Mouse (Mus musculus) kidney, postnatal 0 days (tissue): ENCODE measurements around the gene Ywhab. TPM values are rescaled to one million over a fixed set of nuclear protein-coding genes. Genes with fewer than 3 reads are reported as not detected.
A peak's percentile ranks its signal among the peaks of the same experiment; 100 is the strongest.

Experiments
- ATAC-seq: fragments of 200-750 bp; cut with Nextera tagmentation; replicated peaks from 2 replicates; pipeline ENCODE4 v1.8.0; 2017; ENCODE audit warnings: low read depth, moderate number of reproducible peaks, moderate TSS enrichment, moderate library complexity; ENCODE audit not compliant: low FRiP score
- DNase-seq: peaks from one replicate; pipeline ENCODE4 v3.0.0-alpha.2; 2016; ENCODE audit warnings: low spot score
- H3K27ac ChIP-seq: fragments of 300-500 bp; sonication (generic); 2 replicates; pipeline ENCODE4 v1.5.1; 2014; ENCODE audit warnings: mild to moderate bottlenecking
- H3K27me3 ChIP-seq: fragments of 300-500 bp; sonication (generic); 2 replicates; pipeline ENCODE4 v1.6.1; 2014; ENCODE audit warnings: low read length, mixed read lengths; ENCODE audit not compliant: insufficient read depth
- H3K36me3 ChIP-seq: fragments of 300-500 bp; sonication (generic); 2 replicates; pipeline ENCODE4 v1.6.1; 2014; ENCODE audit warnings: low read length, mixed read lengths; ENCODE audit not compliant: insufficient read depth
- H3K4me1 ChIP-seq: fragments of 300-500 bp; sonication (generic); replicated peaks from 2 replicates; pipeline ENCODE4 v1.6.1; 2014; ENCODE audit warnings: antibody characterized with exemption, low read length, mixed read lengths; ENCODE audit not compliant: insufficient read depth
- H3K4me2 ChIP-seq: fragments of 300-500 bp; sonication (generic); 2 replicates; pipeline ENCODE4 v1.6.1; 2014; ENCODE audit warnings: mild to moderate bottlenecking, low read length, moderate library complexity, mixed read lengths
- H3K4me3 ChIP-seq: fragments of 300-500 bp; sonication (generic); replicated peaks from 2 replicates; pipeline ENCODE4 v1.5.1; 2014; ENCODE audit warnings: low read depth, low read length
- H3K9ac ChIP-seq: fragments of 300-500 bp; sonication (generic); 2 replicates; pipeline ENCODE4 v1.6.1; 2014; ENCODE audit warnings: low read depth, low read length
- H3K9me3 ChIP-seq: fragments of 300-500 bp; sonication (generic); replicated peaks from 2 replicates; pipeline ENCODE4 v1.6.1; 2016; ENCODE audit warnings: low read length, inconsistent platforms, mixed read lengths
- CTCF ChIP-seq: IDR thresholded peaks from 2 replicates; pipeline ENCODE4 v1.5.1; 2016; ENCODE audit warnings: antibody characterized with exemption, low read depth, mild to moderate bottlenecking, moderate library complexity
- WGBS: fragments of 180-500 bp; shearing (Covaris S2); extraction: QIAGEN DNeasy Blood & Tissue Kit; methylation state at CpG from one replicate; pipeline ENCODE4 v1.1.7; 2014; 5-methylcytosine and 5-hydroxymethylcytosine counted together
- polyA plus RNA-seq: library from polyadenylated mRNA; unstranded; fragments of >200 nt; fragmentation: Nextera tagmentation; extraction: Ambion mirVana; gene quantifications from 2 replicates; pipeline ENCODE4 v1.2.1, GENCODE M21; 2015

The Ywhab gene
- polyA plus RNA-seq, 1 experiment from 2014 or later: 261 TPM

- H3K27me3 ChIP-seq: no peaks in the 10 kb centered on the region
- TF ChIP-seq CTCF: peak; percentile 19; the same call in 1 of the 2 replicates
- DNase-seq (peak; percentile 70), ATAC-seq (peak; percentile 100)
- H3K4me1 ChIP-seq: peaks cover 15% of the 10 kb centered on the region; the same call in 1 of the 2 replicates
- H3K9me3 ChIP-seq: no peaks in the 10 kb centered on the region
- peak overlapping the region; percentile 64 for H3K4me2 ChIP-seq
- WGBS: under 1% methylated on average over 57 of the region's 79 CpGs
- H3K27ac ChIP-seq: peak overlapping the region; percentile 99
- peak overlapping the region; percentile 99 for H3K4me3 ChIP-seq
- peak overlapping the region; percentile 99 for H3K9ac ChIP-seq
- H3K36me3 ChIP-seq: no peaks in the 10 kb centered on the region
Measured at GRCm38 (mm10) chr2:163994977-163995862, 460 bp downstream of the Ywhab start.

- Histone ChIP-seq H3K36me3 (no peaks in the 10 kb centered on the region), H3K4me2 (peak overlapping the region; percentile 64), H3K4me3 (peak overlapping the region; percentile 99), H3K9me3 (no peaks in the 10 kb centered on the region), H3K27me3 (no peaks in the 10 kb centered on the region), H3K4me1 (peaks cover 15% of the 10 kb centered on the region; the same call in 1 of the 2 replicates), H3K9ac (peak overlapping the region; percentile 99; the same call in 1 of the 2 replicates), H3K27ac (no peak overlapping the region)
- WGBS: 61% methylated on average over 6 of the region's 6 CpGs
- TF ChIP-seq CTCF: no peak
- DNase-seq: no peak
- ATAC-seq: no peak
Measured at GRCm38 (mm10) chr2:163996275-163996674, 1.5 kb downstream of the Ywhab start.

- no peak overlapping the region for H3K9ac ChIP-seq
- no peaks in the 10 kb centered on the region for H3K27me3 ChIP-seq
- H3K27ac ChIP-seq: no peak overlapping the region
- no peaks in the 10 kb centered on the region for H3K36me3 ChIP-seq
- 60% methylated on average over 5 of the region's 5 CpGs for WGBS
- no peak for DNase-seq
- H3K9me3 ChIP-seq: no peaks in the 10 kb centered on the region
- peaks cover 15% of the 10 kb centered on the region; the same call in 1 of the 2 replicates for H3K4me1 ChIP-seq
- ATAC-seq: no peak
- H3K4me3 ChIP-seq: 0 out of 2 replicates have a peak overlapping the region, but pooled peaks have one; percentile 4
- peak overlapping the region; percentile 64 for H3K4me2 ChIP-seq
- TF ChIP-seq CTCF: no peak
Measured at GRCm38 (mm10) chr2:163996899-163997298, 2.1 kb downstream of the Ywhab start.

GRCm38 (mm10) chr2:163998981-163999380 is 4.2 kb downstream of the Ywhab start:
- no peak for TF ChIP-seq CTCF
- WGBS: 91% methylated on average over 6 of the region's 6 CpGs

GRCm38 (mm10) chr2:164002637-164003036 is 7.9 kb downstream of the Ywhab start:
- no peaks in the 10 kb centered on the region for H3K36me3 ChIP-seq
- H3K9me3 ChIP-seq: no peaks in the 10 kb centered on the region
- no peak for TF ChIP-seq CTCF
- no peaks in the 10 kb centered on the region for H3K27me3 ChIP-seq
- no peak overlapping the region for H3K27ac ChIP-seq
- WGBS: 93% methylated on average over 3 of the region's 3 CpGs
- H3K4me1 ChIP-seq: no peaks in the 10 kb centered on the region; the same call in 1 of the 2 replicates
- H3K4me2 ChIP-seq: no peak overlapping the region
- H3K9ac ChIP-seq: no peak overlapping the region
- no peak overlapping the region for H3K4me3 ChIP-seq
- ATAC-seq: no peak
- DNase-seq: no peak

More at GRCm38 (mm10) chr2:163998981-163999380, 4.2 kb downstream of the Ywhab start:
- Histone ChIP-seq H3K4me1 (peaks cover 15% of the 10 kb centered on the region; the same call in 1 of the 2 replicates), H3K9me3 (no peaks in the 10 kb centered on the region), H3K27me3 (no peaks in the 10 kb centered on the region), H3K27ac (no peak overlapping the region), H3K4me3 (no peak overlapping the region), H3K36me3 (no peaks in the 10 kb centered on the region), H3K9ac (no peak overlapping the region), H3K4me2 (no peak overlapping the region)
- DNase-seq: no peak
- no peak for ATAC-seq

- H3K27ac ChIP-seq: no peak overlapping the region
- no peak for TF ChIP-seq CTCF
- WGBS: 83% methylated on average over 5 of the region's 5 CpGs
- H3K9ac ChIP-seq: no peak overlapping the region
- H3K4me2 ChIP-seq: no peak overlapping the region
- H3K4me1 ChIP-seq: peaks cover 5% of the 10 kb centered on the region; the same call in 1 of the 2 replicates
- H3K4me3 ChIP-seq: no peak overlapping the region
- ATAC-seq: no peak
- no peaks in the 10 kb centered on the region for H3K36me3 ChIP-seq
- H3K9me3 ChIP-seq: no peaks in the 10 kb centered on the region
- no peaks in the 10 kb centered on the region for H3K27me3 ChIP-seq
- DNase-seq: no peak
Measured at GRCm38 (mm10) chr2:164004503-164004902, 9.7 kb downstream of the Ywhab start.
